Mouse (Mus musculus): ENCODE measurements around the gene Dcdc2b.
A peak's percentile ranks its signal among the peaks of the same experiment; 100 is the strongest.

Gene Dcdc2b

GRCm38 (mm10) chr4:129578466-129578865 lies 35.6 kb downstream of the Dcdc2b start, which contains the start of gene Fam167b:
Gene Fam167b, minus strand, starts transcription at chr4:129578549.
- DNase-seq (ENCODE audit: low read depth, low spot score): no peak

GRCm38 (mm10) chr4:129577688-129578087 lies 36.4 kb downstream of the Dcdc2b start:
- no peak for DNase-seq (ENCODE audit: low read depth, low spot score)

GRCm38 (mm10) chr4:129576863-129577491 lies 37.1 kb downstream of the Dcdc2b start:
- peak; percentile 36 for DNase-seq (ENCODE audit: low read depth, low spot score)

DNA sequence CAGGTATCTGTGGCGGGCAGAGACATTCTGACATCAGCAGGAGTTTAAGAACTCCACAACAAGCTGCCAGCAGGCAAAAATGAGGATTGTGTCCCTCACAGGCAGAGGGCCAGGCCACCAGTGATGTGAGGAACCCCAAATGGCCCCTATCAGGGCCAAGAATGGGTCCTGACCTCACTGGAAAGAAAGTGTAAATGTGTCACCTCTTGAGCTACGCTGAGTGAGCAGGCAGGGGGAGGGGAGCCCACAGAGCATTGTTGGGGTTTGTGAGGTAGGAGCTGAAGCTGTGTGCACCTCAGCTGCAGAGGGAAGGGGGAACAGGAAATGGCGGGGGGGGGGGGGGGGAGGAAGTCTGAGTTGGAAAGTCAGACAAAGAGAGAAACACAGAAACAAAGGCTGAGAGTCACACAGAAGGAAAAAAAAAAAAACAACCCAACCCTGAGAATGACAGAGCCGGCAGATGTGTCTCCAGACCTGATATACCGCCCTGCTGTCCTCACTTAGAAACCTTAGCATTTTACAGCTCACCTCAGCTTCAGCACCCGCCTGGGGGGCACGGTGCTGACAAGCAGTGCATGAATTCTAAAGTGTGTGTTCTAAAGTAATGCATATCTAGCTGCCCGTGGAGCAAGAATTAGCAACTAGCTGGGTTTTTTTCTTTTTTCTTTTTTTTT lies 38.7 kb downstream of the Dcdc2b start:
- no peak for DNase-seq (ENCODE audit: low read depth, low spot score)

DNA sequence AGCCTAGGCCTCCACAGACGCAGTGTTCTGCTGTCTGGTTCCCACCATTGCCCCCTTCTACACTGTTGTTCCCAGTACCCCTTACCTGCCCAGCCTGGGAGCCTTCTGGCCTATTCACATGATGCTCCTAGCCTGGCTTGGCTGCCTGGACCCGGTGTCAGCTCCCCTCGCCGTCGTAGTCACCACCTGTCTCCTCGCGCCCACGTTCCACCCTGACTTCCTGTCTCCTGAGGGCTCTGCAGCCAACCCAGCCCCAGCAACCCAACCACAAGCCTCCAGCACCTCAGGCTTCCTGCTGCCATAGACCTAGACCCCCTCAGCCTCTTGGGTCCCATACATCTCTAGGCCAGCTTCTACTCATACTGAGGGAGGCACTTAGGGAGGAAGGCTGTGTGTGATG lies 40.6 kb downstream of the Dcdc2b start, which contains the start of gene Lck:
Gene Lck (minus strand): TSS at position 212 of the 400 bp plus-strand sequence.
- DNase-seq (ENCODE audit: low read depth, low spot score): no peak

DNA sequence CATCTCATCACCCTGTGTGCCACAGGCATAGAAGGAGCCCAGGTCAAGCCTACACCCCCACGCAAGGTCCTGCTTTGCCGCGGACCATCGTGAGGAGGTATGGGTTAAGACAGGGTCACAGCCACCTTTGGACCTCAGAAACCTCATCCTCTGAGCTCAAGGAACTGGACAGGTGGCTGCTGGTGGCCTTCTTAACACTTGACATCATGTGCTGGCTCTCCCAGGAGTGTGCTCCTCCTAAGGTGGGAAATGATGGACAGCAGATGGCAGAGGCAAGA lies 41.0 kb downstream of the Dcdc2b start:
- no peak for DNase-seq (ENCODE audit: low read depth, low spot score)

GRCm38 (mm10) chr4:129572236-129573092 lies 41.6 kb downstream of the Dcdc2b start:
- DNase-seq (ENCODE audit: low read depth, low spot score): no peak

DNA sequence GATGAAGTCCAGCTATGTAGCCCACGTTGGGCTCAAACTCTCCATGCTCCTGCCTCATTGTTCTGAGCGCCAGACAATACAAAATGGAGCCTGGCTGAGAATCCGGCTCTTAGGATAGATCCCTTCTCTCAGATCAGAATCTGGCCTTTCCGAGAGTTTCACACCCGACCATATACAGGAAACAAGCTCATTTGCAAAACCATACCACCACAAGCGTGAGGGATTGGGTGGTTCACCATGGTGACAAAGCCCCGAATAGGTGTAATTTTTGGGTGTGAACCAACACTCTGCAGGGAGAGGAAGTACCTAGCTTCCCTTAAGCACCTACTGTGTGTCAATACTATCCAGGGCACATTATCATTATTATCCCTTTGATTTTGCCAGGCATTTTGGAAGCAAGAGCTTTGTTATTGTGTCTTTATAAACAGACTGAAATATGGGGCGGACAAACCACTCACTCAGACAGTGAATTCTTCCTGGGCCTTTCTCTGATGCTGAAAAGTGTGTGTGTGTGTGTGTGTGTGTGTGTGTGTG lies 42.4 kb downstream of the Dcdc2b start:
- DNase-seq (ENCODE audit: low read depth, low spot score): no peak

DNA sequence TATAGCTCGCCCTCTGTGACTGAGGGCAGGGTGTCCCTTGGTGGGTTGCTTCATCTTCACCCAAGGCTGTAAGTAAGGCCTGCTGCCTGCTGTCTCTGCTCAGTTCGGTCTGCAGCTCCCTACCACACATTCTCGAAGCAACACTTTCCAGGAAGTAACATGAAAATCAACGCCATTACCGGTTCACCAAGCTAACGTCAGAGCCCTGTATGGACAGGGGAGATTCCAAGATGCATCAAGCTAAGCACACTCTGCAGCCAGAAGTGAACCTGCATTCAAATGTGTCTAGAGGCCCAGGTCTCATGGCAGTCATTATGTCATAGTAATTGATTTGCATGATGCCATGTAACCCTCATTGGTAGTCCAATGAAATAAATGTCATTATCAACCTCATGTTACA lies 44.0 kb downstream of the Dcdc2b start:
- no peak for DNase-seq (ENCODE audit: low read depth, low spot score)

DNA sequence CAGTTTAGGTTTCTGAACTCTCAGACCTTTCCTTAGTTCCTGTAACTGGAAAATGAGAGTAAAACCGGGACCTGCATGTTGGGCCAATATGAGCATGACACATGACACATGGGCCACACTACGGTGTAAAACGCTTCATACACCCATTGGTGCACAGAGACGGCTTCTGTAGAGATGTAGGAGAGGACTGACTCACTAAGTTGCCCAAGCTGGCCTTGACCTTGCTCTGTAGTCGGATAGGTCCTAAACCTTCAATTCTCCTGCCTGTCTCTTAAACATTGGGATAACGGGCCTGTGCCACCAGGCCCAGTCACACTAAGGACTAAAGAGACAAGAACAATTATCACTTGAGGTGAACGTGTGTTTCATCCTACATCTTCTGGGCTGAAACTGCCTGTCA lies 45.7 kb downstream of the Dcdc2b start:
- DNase-seq (ENCODE audit: low read depth, low spot score): no peak

DNA sequence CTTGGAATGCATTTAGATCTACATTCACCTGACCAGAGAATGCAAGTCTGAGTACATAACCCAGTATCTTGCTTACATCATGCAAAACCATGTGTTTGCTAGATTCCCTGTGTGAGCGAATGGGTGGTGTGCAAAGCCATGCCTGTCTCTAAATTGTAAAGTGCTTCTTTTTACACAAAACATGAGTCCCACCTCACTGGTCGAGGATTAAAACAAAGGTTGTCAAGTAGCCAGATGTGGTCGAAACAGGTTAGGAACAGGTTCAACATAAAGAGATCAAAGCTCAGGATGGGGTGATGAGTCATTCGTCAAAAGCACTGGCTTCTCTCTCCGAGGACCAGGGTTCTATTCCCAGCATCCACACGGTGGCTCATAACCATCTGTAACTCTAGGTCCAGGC lies 48.9 kb downstream of the Dcdc2b start:
- DNase-seq (ENCODE audit: low read depth, low spot score): no peak

DNA sequence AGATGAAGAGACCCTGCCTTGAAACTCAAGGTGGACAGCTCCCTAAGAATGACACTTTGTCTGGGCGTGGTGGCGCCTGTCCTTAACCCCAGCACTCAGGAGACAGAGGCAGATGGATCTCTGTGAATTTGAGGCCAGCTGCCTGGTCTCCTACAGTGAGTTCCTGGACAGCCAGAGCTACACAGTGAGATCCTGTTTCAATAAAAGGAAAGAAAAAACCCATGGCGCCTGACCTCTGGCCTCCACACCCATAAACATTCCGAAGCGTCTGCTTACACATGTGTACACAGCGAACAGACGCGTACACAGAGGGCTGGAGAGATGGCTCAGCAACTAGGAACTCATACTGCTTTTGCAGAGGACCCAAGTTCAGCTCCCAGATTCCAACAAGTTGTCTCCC lies 50.3 kb downstream of the Dcdc2b start:
- DNase-seq (ENCODE audit: low read depth, low spot score): peak; percentile 35

DNA sequence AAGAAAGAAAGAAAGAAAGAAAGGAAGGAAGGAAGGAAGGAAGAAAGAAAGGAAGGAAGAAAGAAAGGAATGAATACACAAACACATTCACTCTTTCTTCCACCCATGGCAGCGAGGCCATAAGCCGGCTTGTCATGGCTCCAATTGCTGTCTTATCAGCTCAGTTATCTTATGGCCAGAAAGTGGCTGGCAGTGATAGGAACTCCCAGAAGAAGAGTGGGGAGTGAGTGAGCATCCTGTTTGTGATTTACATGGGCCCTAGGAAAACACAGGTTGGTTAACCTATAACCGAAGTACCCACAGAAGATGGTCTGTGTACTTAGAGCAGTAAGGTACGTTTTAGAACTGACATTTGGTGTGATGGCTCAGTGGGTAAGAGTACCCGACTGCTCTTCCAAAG lies 52.9 kb downstream of the Dcdc2b start:
- DNase-seq (ENCODE audit: low read depth, low spot score): no peak

Measured in 3T3-L1 (cell line).